Mouse (Mus musculus): ENCODE results near the gene Dhcr24. TPM values are rescaled to one million over a fixed set of nuclear protein-coding genes. Genes with fewer than 3 reads are reported as not detected.

Dhcr24 gene
- polyA plus RNA-seq, 1 experiment, result 205 TPM

- no peaks in the 10 kb centered on the region for H3K27me3 ChIP-seq (ENCODE audit: control insufficient read depth, insufficient read depth, low read length)
- TF ChIP-seq CTCF (IDR thresholded peaks at IDR 0.05; ENCODE audit: extremely low read depth, insufficient read length, insufficient replicate concordance, low read depth, low read length) (no peak), POLR2A (IDR thresholded peaks at IDR 0.05; ENCODE audit: low read depth, low read length) (no peak)
- 65% methylated on average over 9 of the region's 9 CpGs for WGBS
- peaks cover 19% of the 10 kb centered on the region for H3K36me3 ChIP-seq (ENCODE audit: control insufficient read depth, insufficient read depth, low read length)
- H3K27ac ChIP-seq (ENCODE audit: insufficient read depth, low read depth, low read length), result no peak overlapping the region
- H3K4me3 ChIP-seq (ENCODE audit: low read depth, low read length), result no peak overlapping the region
- H3K4me1 ChIP-seq (ENCODE audit: control insufficient read depth, insufficient read depth, insufficient read length, low read length), result peaks cover 20% of the 10 kb centered on the region
These were observed 73.2 kb downstream of the Dhcr24 start for GRCm38 (mm10) chr4:106634086-106634479.

Other genes with a start within 250 kb of the Dhcr24 start
- gene Usp24, start 244.8 kb upstream of the Dhcr24 start, polyA plus RNA-seq (2012; rRNA removed), result 3.2 and 5.8 TPM in 2 replicates
- gene Pcsk9, start 96.7 kb upstream of the Dhcr24 start, polyA plus RNA-seq (2012; rRNA removed), result 3.0 and 17.7 TPM in 2 replicates
- gene Bsnd, start 68.8 kb upstream of the Dhcr24 start, polyA plus RNA-seq (2012; rRNA removed), result not detected in 2 replicates
- gene Lexm, start 56.2 kb downstream of the Dhcr24 start, polyA plus RNA-seq (2012; rRNA removed), result not detected in 2 replicates
- gene Ttc22, start 61.4 kb downstream of the Dhcr24 start, polyA plus RNA-seq (2012; rRNA removed), result 58.0 and 112 TPM in 2 replicates
- 5.6 and 7.5 TPM in 2 replicates for gene Pars2, start 90.0 kb downstream of the Dhcr24 start, polyA plus RNA-seq (2012; rRNA removed)
- 16.9 and 41.4 TPM in 2 replicates for gene Ttc4, start 117.9 kb downstream of the Dhcr24 start, polyA plus RNA-seq (2012; rRNA removed)
- 1.0 and 17.2 TPM in 2 replicates for gene Mroh7, start 169.9 kb downstream of the Dhcr24 start, polyA plus RNA-seq (2012; rRNA removed)
- gene Fam151a, start 172.9 kb downstream of the Dhcr24 start, polyA plus RNA-seq (2012; rRNA removed), result 1.4 and 449 TPM in 2 replicates
- 24.9 and 32.1 TPM in 2 replicates for gene Acot11, start 244.0 kb downstream of the Dhcr24 start, polyA plus RNA-seq (2012; rRNA removed)

All from small intestine, adult 2 months (tissue).